Mouse (Mus musculus): ENCODE data around the gene Gm5624. TPM values are rescaled to one million over a fixed set of nuclear protein-coding genes. Genes with fewer than 3 reads are reported as not detected.
A peak's percentile ranks its signal among the peaks of the same experiment; 100 is the strongest.
"Not testable (repeated sequence)": the region's sequence is repeated elsewhere in the genome, so short reads cannot be mapped to it uniquely, and the experiment has no call there.

Gm5624 gene
- not detected for total RNA-seq (2021)
- long read RNA-seq, experiment 1: 0 reads
- long read RNA-seq, experiment 2: 0 reads

GRCm38 (mm10) chr14:44627737-44628136 is at the start of gene Gm5624:
Gene Gm5624 (minus strand): TSS chr14:44627938.
- not testable (repeated sequence) for DNase-seq

GRCm38 (mm10) chr14:44591765-44592164 is 36.0 kb downstream of the Gm5624 start:
- peak in 1 of 2 experiments; percentile 1 for DNase-seq

GRCm38 (mm10) chr14:44582853-44583252 is 44.9 kb downstream of the Gm5624 start, which contains the start of gene Gm8247:
Gene Gm8247 (plus strand): TSS chr14:44583153.
- DNase-seq: not testable (repeated sequence)

- DNase-seq: not testable (repeated sequence)
These were observed 79.8 kb downstream of the Gm5624 start for GRCm38 (mm10) chr14:44547961-44548360.

- not testable (repeated sequence) for DNase-seq
These were observed 109.8 kb downstream of the Gm5624 start, which contains the start of gene Gm17093 for GRCm38 (mm10) chr14:44517976-44518375. Gene Gm17093 (plus strand): TSS chr14:44518276.

Other genes with a start within 250 kb of the Gm5624 start
- not detected for gene Gm3371, start 217.2 kb downstream of the Gm5624 start, total RNA-seq (2021)
- gene Gm8232, start 194.3 kb downstream of the Gm5624 start, total RNA-seq (2021): not detected
- gene BC061237, start 135.5 kb downstream of the Gm5624 start, total RNA-seq (2021): not detected
- not detected for gene Gm17093, start 109.7 kb downstream of the Gm5624 start, total RNA-seq (2021)
- not detected for gene Gm8247, start 44.8 kb downstream of the Gm5624 start, total RNA-seq (2021)
- gene Gm8257, start 78.5 kb upstream of the Gm5624 start, total RNA-seq (2021): not detected
- not detected for gene Gm8267, start 122.4 kb upstream of the Gm5624 start, total RNA-seq (2021)
- not detected for gene Ptgdr, start 231.4 kb upstream of the Gm5624 start, total RNA-seq (2021)